Mouse (Mus musculus) cortical plate, adult 2 months (tissue): ENCODE data around the gene Dap.

Source experiments
- CTCF ChIP-seq: fragments of 200-500 bp; IDR thresholded peaks from 2 replicates; pipeline ENCODE4 v1.5.1; 2011; ENCODE audit warnings: mild to moderate bottlenecking, control low read depth, low read length; ENCODE audit not compliant: insufficient read depth; ENCODE audit errors: extremely low read depth
- POLR2A ChIP-seq: fragments of 200-500 bp; IDR thresholded peaks from 2 replicates; pipeline ENCODE4 v1.6.1; 2011; ENCODE audit warnings: mild to moderate bottlenecking, low read length, control low read depth; ENCODE audit not compliant: insufficient read depth; ENCODE audit errors: extremely low read depth

GRCm38 (mm10) chr15:31297777-31298137, 73.6 kb downstream of the Dap start:
- TF ChIP-seq CTCF (no peak), POLR2A (no peak)
